Mouse (Mus musculus): ENCODE results near the gene H2-Q10. TPM values are rescaled to one million over a fixed set of nuclear protein-coding genes. Genes with fewer than 3 reads are reported as not detected.
"Not testable (repeated sequence)": the region's sequence is repeated elsewhere in the genome, so short reads cannot be mapped to it uniquely, and the experiment has no call there.

Gene H2-Q10
- polyA plus RNA-seq, 1 experiment from 2014 or later = 4.7 TPM

- Histone ChIP-seq H3K4me2 (no peak overlapping the region), H3K9ac (no peak overlapping the region), H3K4me3 (replicated peaks) (no peak overlapping the region), H3K27me3 (peaks cover 38% of the 10 kb centered on the region), H3K4me1 (0 out of 2 replicates have a peak, but pooled peaks cover 3% of the 10 kb centered on the region), H3K9me3 (replicated peaks) (no peaks in the 10 kb centered on the region), H3K27ac (no peak overlapping the region), H3K36me3 (no peaks in the 10 kb centered on the region)
- WGBS = 18% methylated on average over 10 of the region's 10 CpGs
- no peak for ATAC-seq (replicated peaks; ENCODE audit: low FRiP score)
Measured at GRCm38 (mm10) chr17:35506881-35507280, 37.0 kb downstream of the H2-Q10 start.

GRCm38 (mm10) chr17:35507556-35508260 is 37.8 kb downstream of the H2-Q10 start:
- Histone ChIP-seq H3K4me3 (replicated peaks) (no peak overlapping the region), H3K27me3 (peaks cover 38% of the 10 kb centered on the region), H3K27ac (no peak overlapping the region), H3K4me2 (no peak overlapping the region), H3K9ac (no peak overlapping the region), H3K9me3 (replicated peaks) (no peaks in the 10 kb centered on the region), H3K36me3 (peaks cover 5% of the 10 kb centered on the region), H3K4me1 (no peaks in the 10 kb centered on the region)
- ATAC-seq (replicated peaks; ENCODE audit: low FRiP score) = no peak
- 26% methylated on average over 13 of the region's 13 CpGs for WGBS

GRCm38 (mm10) chr17:35508279-35508678 is 38.4 kb downstream of the H2-Q10 start:
- 61% methylated on average over 5 of the region's 5 CpGs for WGBS
- H3K4me1 ChIP-seq; H3K36me3 ChIP-seq; H3K9me3 ChIP-seq (replicated peaks); H3K4me3 ChIP-seq (replicated peaks); H3K4me2 ChIP-seq; ATAC-seq (replicated peaks; ENCODE audit: low FRiP score); H3K9ac ChIP-seq; H3K27ac ChIP-seq: not testable (repeated sequence)
- H3K27me3 ChIP-seq = peaks cover 38% of the 10 kb centered on the region

- Histone ChIP-seq H3K4me1 (peaks cover 4% of the 10 kb centered on the region), H3K27me3 (peaks cover 38% of the 10 kb centered on the region), H3K4me2 (no peak overlapping the region), H3K4me3 (replicated peaks) (no peak overlapping the region), H3K9ac (no peak overlapping the region), H3K36me3 (peaks cover 12% of the 10 kb centered on the region), H3K9me3 (replicated peaks) (no peaks in the 10 kb centered on the region), H3K27ac (no peak overlapping the region)
- WGBS = 29% methylated on average over 8 of the region's 8 CpGs
- 0 out of 2 replicates have a peak, but pooled peaks have one; percentile 57 for ATAC-seq (replicated peaks; ENCODE audit: low FRiP score)
Measured at GRCm38 (mm10) chr17:35509284-35509683, 39.4 kb downstream of the H2-Q10 start.

GRCm38 (mm10) chr17:35512916-35513626 is 43.2 kb downstream of the H2-Q10 start:
- Histone ChIP-seq H3K27ac (no peak overlapping the region), H3K4me3 (replicated peaks) (no peak overlapping the region), H3K27me3 (peaks cover 4% of the 10 kb centered on the region), H3K4me1 (peaks cover 30% of the 10 kb centered on the region), H3K36me3 (peaks cover 15% of the 10 kb centered on the region), H3K9me3 (replicated peaks) (no peaks in the 10 kb centered on the region), H3K9ac (no peak overlapping the region), H3K4me2 (no peak overlapping the region)
- 97% methylated on average over 7 of the region's 7 CpGs for WGBS
- no peak for ATAC-seq (replicated peaks; ENCODE audit: low FRiP score)

GRCm38 (mm10) chr17:35513886-35514285 is 44.0 kb downstream of the H2-Q10 start:
- Histone ChIP-seq H3K4me1 (peaks cover 34% of the 10 kb centered on the region), H3K27ac (no peak overlapping the region), H3K4me3 (replicated peaks) (peak overlapping the region; percentile 68; the same call in 1 of the 2 replicates), H3K9ac (no peak overlapping the region), H3K4me2 (peak overlapping the region; percentile 88), H3K36me3 (peaks cover 15% of the 10 kb centered on the region), H3K9me3 (replicated peaks) (no peaks in the 10 kb centered on the region), H3K27me3 (0 out of 2 replicates have a peak, but pooled peaks cover 3% of the 10 kb centered on the region)
- WGBS = 20% methylated on average over 2 of the region's 2 CpGs
- no peak for ATAC-seq (replicated peaks; ENCODE audit: low FRiP score)

GRCm38 (mm10) chr17:35514756-35515155 is 44.9 kb downstream of the H2-Q10 start:
- H3K27ac ChIP-seq = no peak overlapping the region
- peak overlapping the region; percentile 88 for H3K4me2 ChIP-seq
- ATAC-seq (replicated peaks; ENCODE audit: low FRiP score) = no peak
- H3K9me3 ChIP-seq (replicated peaks) = no peaks in the 10 kb centered on the region
- H3K4me3 ChIP-seq (replicated peaks) = peak overlapping the region; percentile 68
- peak overlapping the region; percentile 62; the same call in 1 of the 2 replicates for H3K9ac ChIP-seq
- peaks cover 34% of the 10 kb centered on the region for H3K4me1 ChIP-seq
- 40% methylated on average over 6 of the region's 6 CpGs for WGBS
- peaks cover 15% of the 10 kb centered on the region for H3K36me3 ChIP-seq
- no peaks in the 10 kb centered on the region for H3K27me3 ChIP-seq

- no peaks in the 10 kb centered on the region for H3K27me3 ChIP-seq
- peak overlapping the region; percentile 68 for H3K4me3 ChIP-seq (replicated peaks)
- H3K9ac ChIP-seq = peak overlapping the region; percentile 62
- WGBS = 4% methylated on average over 25 of the region's 25 CpGs
- H3K27ac ChIP-seq = peak overlapping the region; percentile 51
- peaks cover 19% of the 10 kb centered on the region for H3K36me3 ChIP-seq
- ATAC-seq (replicated peaks; ENCODE audit: low FRiP score) = peak; percentile 13
- peaks cover 34% of the 10 kb centered on the region for H3K4me1 ChIP-seq
- H3K4me2 ChIP-seq = peak overlapping the region; percentile 88
- H3K9me3 ChIP-seq (replicated peaks) = no peaks in the 10 kb centered on the region
Measured at GRCm38 (mm10) chr17:35515911-35516640, 46.2 kb downstream of the H2-Q10 start.

GRCm38 (mm10) chr17:35516652-35517500 is 47.0 kb downstream of the H2-Q10 start, which contains the start of the genes Tcf19 and Cchcr1:
Tcf19 (minus strand) TSS chr17:35516824.
Cchcr1 (plus strand) TSS chr17:35517100.
- Histone ChIP-seq H3K36me3 (peaks cover 26% of the 10 kb centered on the region), H3K4me1 (peaks cover 34% of the 10 kb centered on the region), H3K27ac (peak within 1 kb of the TSS; percentile 73), H3K4me3 (replicated peaks) (peak within 1 kb of the TSS; percentile 68), H3K4me2 (peak within 1 kb of the TSS; percentile 88), H3K27me3 (no peaks in the 10 kb centered on the region), H3K9me3 (replicated peaks) (no peaks in the 10 kb centered on the region), H3K9ac (peak within 1 kb of the TSS; percentile 62)
- peak; percentile 96 for ATAC-seq (replicated peaks; ENCODE audit: low FRiP score)
- WGBS = under 1% methylated on average over 67 of the region's 67 CpGs

GRCm38 (mm10) chr17:35517526-35517925 is 47.6 kb downstream of the H2-Q10 start:
- peak overlapping the region; percentile 68 for H3K4me3 ChIP-seq (replicated peaks)
- WGBS = 5% methylated on average over 12 of the region's 12 CpGs
- peak overlapping the region; percentile 48 for H3K9ac ChIP-seq
- H3K4me2 ChIP-seq = peak overlapping the region; percentile 88
- no peaks in the 10 kb centered on the region for H3K27me3 ChIP-seq
- no peak for ATAC-seq (replicated peaks; ENCODE audit: low FRiP score)
- peaks cover 34% of the 10 kb centered on the region for H3K4me1 ChIP-seq
- H3K9me3 ChIP-seq (replicated peaks) = no peaks in the 10 kb centered on the region
- peak overlapping the region; percentile 73 for H3K27ac ChIP-seq
- peaks cover 24% of the 10 kb centered on the region for H3K36me3 ChIP-seq
